In genomic region chr15:79213591-79213990, GRCm38 (mm10) we compare ENCODE assay signal across 14 mouse cellular contexts. TPM values are rescaled to one million over a fixed set of nuclear protein-coding genes. Genes with fewer than 3 reads are reported as not detected.
A peak's percentile ranks its signal among the peaks of the same experiment; 100 is the strongest.
DNase-seq lines count a peak whose midpoint lies in the region; ATAC-seq and TF ChIP-seq lines count a peak whose summit lies in the region.
"Had no signal": no experiment of that assay in that cellular context is flagged by ENCODE, and none has a peak within 500 bp of the region (broad histone marks: within the 10 kb centered on the region; RNA-seq: fewer than 3 reads in every experiment).

No protein-coding gene starts in this region.

- H3K9ac ChIP-seq in hindbrain, embryonic 12.5 days: no peak overlapping the region
- H3K9ac ChIP-seq in hindbrain, postnatal 0 days (replicated peaks; ENCODE audit: low read length): no peak overlapping the region
- no peak overlapping the region for H3K9ac ChIP-seq in neural tube, embryonic 13.5 days
- no peak overlapping the region for H3K9ac ChIP-seq in neural tube, embryonic 15.5 days (replicated peaks)
- H3K9ac ChIP-seq in embryonic facial prominence, embryonic 13.5 days: no peak overlapping the region
- H3K9ac ChIP-seq: liver, embryonic 13.5 days had no signal

- H3K27ac ChIP-seq in hindbrain, embryonic 12.5 days: 0 out of 2 replicates have a peak overlapping the region, but pooled peaks have one; percentile 32
- H3K27ac ChIP-seq in hindbrain, postnatal 0 days: no peak overlapping the region
- H3K27ac ChIP-seq in neural tube, embryonic 13.5 days (replicated peaks): 0 out of 2 replicates have a peak overlapping the region, but pooled peaks have one; percentile 35
- H3K27ac ChIP-seq in neural tube, embryonic 15.5 days (replicated peaks): no peak overlapping the region
- H3K27ac ChIP-seq in embryonic facial prominence, embryonic 13.5 days: 0 out of 2 replicates have a peak overlapping the region, but pooled peaks have one; percentile 29
- H3K27ac ChIP-seq: liver, embryonic 13.5 days had no signal

- H3K4me1 ChIP-seq in hindbrain, embryonic 12.5 days: 0 out of 2 replicates have a peak, but pooled peaks cover 8% of the 10 kb centered on the region
- no peaks in the 10 kb centered on the region for H3K4me1 ChIP-seq in hindbrain, postnatal 0 days (ENCODE audit: insufficient read depth, low read length)
- H3K4me1 ChIP-seq in neural tube, embryonic 13.5 days (replicated peaks): no peaks in the 10 kb centered on the region
- no peaks in the 10 kb centered on the region for H3K4me1 ChIP-seq in neural tube, embryonic 15.5 days
- peaks cover 5% of the 10 kb centered on the region for H3K4me1 ChIP-seq in embryonic facial prominence, embryonic 13.5 days

- intact Hi-C loops in left cerebral cortex, postnatal 14 days (cut with DNase I): loop anchor here (10.0 kb wide), 1 partner anchor 49 kb away; the partner anchor contains the start of gene Sox10

- H3K27me3 ChIP-seq in hindbrain, embryonic 12.5 days: no peaks in the 10 kb centered on the region
- H3K27me3 ChIP-seq in hindbrain, postnatal 0 days (ENCODE audit: insufficient read depth, low read length): no peaks in the 10 kb centered on the region
- no peaks in the 10 kb centered on the region for H3K27me3 ChIP-seq in neural tube, embryonic 13.5 days
- no peaks in the 10 kb centered on the region for H3K27me3 ChIP-seq in neural tube, embryonic 15.5 days (replicated peaks)
- H3K27me3 ChIP-seq in embryonic facial prominence, embryonic 13.5 days: no peaks in the 10 kb centered on the region
- H3K27me3 ChIP-seq: CH12.LX; liver, embryonic 13.5 days had no signal

- no peak for DNase-seq in hindbrain, postnatal 0 days (ENCODE audit: low spot score)
- DNase-seq in left cerebral cortex, postnatal 14 days (ENCODE audit: low spot score in 2 of 2): no peak
- DNase-seq: cerebellum, adult 11 months; heart, adult 18-20 months; heart, postnatal 14 days; liver, embryonic 13.5 days; right cerebral cortex, postnatal 4 days had no signal

- no peak for ATAC-seq in hindbrain, embryonic 12.5 days (ENCODE audit: low FRiP score)
- ATAC-seq in hindbrain, postnatal 0 days: no peak
- ATAC-seq in neural tube, embryonic 13.5 days (ENCODE audit: low read depth): no peak
- no peak for ATAC-seq in neural tube, embryonic 15.5 days (ENCODE audit: low FRiP score)
- no peak for ATAC-seq in embryonic facial prominence, embryonic 13.5 days (ENCODE audit: insufficient number of reproducible peaks, insufficient read depth, low FRiP score, low TSS enrichment, low read depth)
- no peak for ATAC-seq in inflammation-experienced regulatory T-cells, adult 6 months

- no peak overlapping the region for H3K4me3 ChIP-seq in hindbrain, embryonic 12.5 days
- H3K4me3 ChIP-seq in hindbrain, postnatal 0 days (ENCODE audit: low read length): no peak overlapping the region
- H3K4me3 ChIP-seq in neural tube, embryonic 13.5 days: no peak overlapping the region
- no peak overlapping the region for H3K4me3 ChIP-seq in neural tube, embryonic 15.5 days (replicated peaks)
- H3K4me3 ChIP-seq in embryonic facial prominence, embryonic 13.5 days: no peak overlapping the region
- H3K4me3 ChIP-seq: liver, embryonic 13.5 days had no signal

- H3K4me2 ChIP-seq in hindbrain, embryonic 12.5 days (replicated peaks): no peak overlapping the region
- no peak overlapping the region for H3K4me2 ChIP-seq in hindbrain, postnatal 0 days (ENCODE audit: low read depth, low read length)
- H3K4me2 ChIP-seq in neural tube, embryonic 13.5 days: no peak overlapping the region
- no peak overlapping the region for H3K4me2 ChIP-seq in neural tube, embryonic 15.5 days
- no peak overlapping the region for H3K4me2 ChIP-seq in embryonic facial prominence, embryonic 13.5 days
- H3K4me2 ChIP-seq: liver, embryonic 13.5 days had no signal

- H3K36me3 ChIP-seq in hindbrain, embryonic 12.5 days: no peaks in the 10 kb centered on the region
- H3K36me3 ChIP-seq in hindbrain, postnatal 0 days (ENCODE audit: insufficient read depth, low read length): no peaks in the 10 kb centered on the region
- H3K36me3 ChIP-seq in neural tube, embryonic 13.5 days: no peaks in the 10 kb centered on the region
- no peaks in the 10 kb centered on the region for H3K36me3 ChIP-seq in neural tube, embryonic 15.5 days
- H3K36me3 ChIP-seq in embryonic facial prominence, embryonic 13.5 days: no peaks in the 10 kb centered on the region
- H3K36me3 ChIP-seq: liver, embryonic 13.5 days had no signal

- no peaks in the 10 kb centered on the region for H3K9me3 ChIP-seq in hindbrain, embryonic 12.5 days (replicated peaks)
- H3K9me3 ChIP-seq in hindbrain, postnatal 0 days (ENCODE audit: low read length): no peaks in the 10 kb centered on the region
- no peaks in the 10 kb centered on the region for H3K9me3 ChIP-seq in neural tube, embryonic 13.5 days
- H3K9me3 ChIP-seq in neural tube, embryonic 15.5 days (replicated peaks): no peaks in the 10 kb centered on the region
- H3K9me3 ChIP-seq in embryonic facial prominence, embryonic 13.5 days: no peaks in the 10 kb centered on the region
- H3K9me3 ChIP-seq: liver, embryonic 13.5 days had no signal

- 71% methylated on average over 6 of the region's 6 CpGs for WGBS in hindbrain, embryonic 12.5 days
- WGBS in hindbrain, postnatal 0 days: 60% methylated on average over 6 of the region's 6 CpGs
- WGBS in neural tube, embryonic 13.5 days: 68% methylated on average over 6 of the region's 6 CpGs
- WGBS in neural tube, embryonic 15.5 days: 79% methylated on average over 6 of the region's 6 CpGs
- WGBS in embryonic facial prominence, embryonic 13.5 days: 69% methylated on average over 6 of the region's 6 CpGs

- TF ChIP-seq CTCF in hindbrain, postnatal 0 days (IDR thresholded peaks at IDR 0.05; ENCODE audit: low read depth): no peak

RNA-seq across cellular contexts. Expression of gene Pick1, which starts 15.4 kb away (rescaled TPM):
- polyA plus RNA-seq in hindbrain, embryonic 12.5 days (2016; fragmentation: Nextera tagmentation; extraction: Ambion mirVana): 67.1 and 72.6 TPM in 2 replicates
- 59.4 and 68.0 TPM in 2 replicates for total RNA-seq in hindbrain, postnatal 0 days (2014; rRNA removed)
- polyA plus RNA-seq in hindbrain, postnatal 0 days (2015; fragmentation: Nextera tagmentation; extraction: Ambion mirVana): 67.7 and 70.0 TPM in 2 replicates
- 75.0 and 88.0 TPM in 2 replicates for polyA plus RNA-seq in neural tube, embryonic 13.5 days (2015; fragmentation: Nextera tagmentation; extraction: Ambion mirVana)
- 89.9 and 99.7 TPM in 2 replicates for polyA plus RNA-seq in neural tube, embryonic 15.5 days (2015; fragmentation: Nextera tagmentation; extraction: Ambion mirVana)
- polyA plus RNA-seq in embryonic facial prominence, embryonic 13.5 days (2015; fragmentation: Nextera tagmentation; extraction: Ambion mirVana): 53.3 and 56.6 TPM in 2 replicates
- 10 to 100 TPM; 52.0 to 56.4 TPM for total RNA-seq in left cerebral cortex, postnatal 14 days (2021)
- 1 to 10 TPM; 6.6 to 8.4 (median 8.3) TPM for polyA plus RNA-seq in inflammation-experienced regulatory T-cells, adult 6 months (2017; shearing (Covaris generic))

RNA-seq across cellular contexts. Expression of gene Gm49486, which starts 15.6 kb away (rescaled TPM):
- 1.0 TPM in 2 replicates for polyA plus RNA-seq in hindbrain, embryonic 12.5 days (2016; fragmentation: Nextera tagmentation; extraction: Ambion mirVana)
- total RNA-seq in hindbrain, postnatal 0 days (2014; rRNA removed): 0.61 and 1.7 TPM in 2 replicates
- 1.5 and 2.1 TPM in 2 replicates for polyA plus RNA-seq in hindbrain, postnatal 0 days (2015; fragmentation: Nextera tagmentation; extraction: Ambion mirVana)
- 1.7 and 2.0 TPM in 2 replicates for polyA plus RNA-seq in neural tube, embryonic 13.5 days (2015; fragmentation: Nextera tagmentation; extraction: Ambion mirVana)
- polyA plus RNA-seq in neural tube, embryonic 15.5 days (2015; fragmentation: Nextera tagmentation; extraction: Ambion mirVana): 1.3 and 1.5 TPM in 2 replicates
- polyA plus RNA-seq in embryonic facial prominence, embryonic 13.5 days (2015; fragmentation: Nextera tagmentation; extraction: Ambion mirVana): 1.6 TPM in 2 replicates
- total RNA-seq in left cerebral cortex, postnatal 14 days (2021): 1 to 10 TPM in 1 of 2 experiments, under 1 TPM in 1; 0.94 to 1.2 TPM
- not detected for polyA plus RNA-seq in inflammation-experienced regulatory T-cells, adult 6 months (2017; shearing (Covaris generic))
- total RNA-seq: megakaryocyte-erythroid progenitor cell, adult 5-6 weeks had no signal
- polyA plus RNA-seq: liver, embryonic 13.5 days had no signal

RNA-seq across cellular contexts. Expression of gene Slc16a8, which starts 41.0 kb away (rescaled TPM):
- polyA plus RNA-seq in hindbrain, embryonic 12.5 days (2016; fragmentation: Nextera tagmentation; extraction: Ambion mirVana): 0.36 and 0.66 TPM in 2 replicates
- 1.0 and 2.0 TPM in 2 replicates for total RNA-seq in hindbrain, postnatal 0 days (2014; rRNA removed)
- polyA plus RNA-seq in hindbrain, postnatal 0 days (2015; fragmentation: Nextera tagmentation; extraction: Ambion mirVana): 3.1 and 3.7 TPM in 2 replicates
- 0.43 and 0.50 TPM in 2 replicates for polyA plus RNA-seq in neural tube, embryonic 13.5 days (2015; fragmentation: Nextera tagmentation; extraction: Ambion mirVana)
- 0.27 and 0.40 TPM in 2 replicates for polyA plus RNA-seq in neural tube, embryonic 15.5 days (2015; fragmentation: Nextera tagmentation; extraction: Ambion mirVana)
- polyA plus RNA-seq in embryonic facial prominence, embryonic 13.5 days (2015; fragmentation: Nextera tagmentation; extraction: Ambion mirVana): 0.46 TPM in 1 of 2 replicates, not detected in the other
- total RNA-seq in left cerebral cortex, postnatal 14 days (2021): not detected
- polyA plus RNA-seq in inflammation-experienced regulatory T-cells, adult 6 months (2017; shearing (Covaris generic)): not detected
- total RNA-seq: megakaryocyte-erythroid progenitor cell, adult 5-6 weeks had no signal
- polyA plus RNA-seq: liver, embryonic 13.5 days had no signal

RNA-seq across cellular contexts. Expression of gene Sox10, which starts 48.6 kb away (rescaled TPM):
- 12.4 and 19.5 TPM in 2 replicates for polyA plus RNA-seq in hindbrain, embryonic 12.5 days (2016; fragmentation: Nextera tagmentation; extraction: Ambion mirVana)
- 36.2 and 40.3 TPM in 2 replicates for total RNA-seq in hindbrain, postnatal 0 days (2014; rRNA removed)
- 14.2 and 15.2 TPM in 2 replicates for polyA plus RNA-seq in hindbrain, postnatal 0 days (2015; fragmentation: Nextera tagmentation; extraction: Ambion mirVana)
- polyA plus RNA-seq in neural tube, embryonic 13.5 days (2015; fragmentation: Nextera tagmentation; extraction: Ambion mirVana): 20.4 and 23.5 TPM in 2 replicates
- 11.6 and 13.4 TPM in 2 replicates for polyA plus RNA-seq in neural tube, embryonic 15.5 days (2015; fragmentation: Nextera tagmentation; extraction: Ambion mirVana)
- 8.0 and 11.6 TPM in 2 replicates for polyA plus RNA-seq in embryonic facial prominence, embryonic 13.5 days (2015; fragmentation: Nextera tagmentation; extraction: Ambion mirVana)
- 10 to 100 TPM; 24.0 to 35.5 TPM for total RNA-seq in left cerebral cortex, postnatal 14 days (2021)
- not detected for polyA plus RNA-seq in inflammation-experienced regulatory T-cells, adult 6 months (2017; shearing (Covaris generic))
- total RNA-seq: megakaryocyte-erythroid progenitor cell, adult 5-6 weeks had no signal

Comparison
In these comparisons a context has a peak if more than half of its experiments do, and no peak if none do; other contexts are left out.
1. H3K27ac ChIP-seq: peak in hindbrain, embryonic 12.5 days (single experiment), neural tube, embryonic 13.5 days (single experiment) and embryonic facial prominence, embryonic 13.5 days (single experiment); none in hindbrain, postnatal 0 days (single experiment) and neural tube, embryonic 15.5 days (single experiment).